Mouse (Mus musculus) CH12.LX (cell line): Measurements from ENCODE around the gene Hist2h2aa2.

Experiments
- CHD2 ChIP-seq: IDR thresholded peaks from 2 replicates; pipeline ENCODE4 v1.6.1; 2011; ENCODE audit warnings: low read length, improper control_type of control experiment
- CTCF ChIP-seq, 2 experiments: IDR thresholded peaks in 1 of 2; conservative IDR thresholded peaks in 1 of 2; 2 replicates each; pipeline ENCODE4 v1.5.1; 2011 to 2012; ENCODE audit warnings: low read depth in 2 of 2, low read length in 2 of 2, improper control_type of control experiment in 1 of 2, inconsistent platforms in 1 of 2, mild to moderate bottlenecking in 1 of 2, moderate library complexity in 1 of 2
- EP300 ChIP-seq: IDR thresholded peaks from 2 replicates; pipeline ENCODE4 v1.6.1; 2011; ENCODE audit warnings: low read length, improper control_type of control experiment
- JUN ChIP-seq: IDR thresholded peaks from 2 replicates; pipeline ENCODE4 v1.6.1; 2011; ENCODE audit warnings: low read depth, mild to moderate bottlenecking, low read length, improper control_type of control experiment, moderate library complexity; ENCODE audit not compliant: insufficient read depth
- JUND ChIP-seq: conservative IDR thresholded peaks from 2 replicates; pipeline ENCODE4 v1.6.1; 2011; ENCODE audit warnings: low read depth, low read length, improper control_type of control experiment
- MAX ChIP-seq: IDR thresholded peaks from 2 replicates; pipeline ENCODE4 v1.6.1; 2011; ENCODE audit warnings: low read length, improper control_type of control experiment
- MXI1 ChIP-seq: IDR thresholded peaks from 2 replicates; pipeline ENCODE4 v1.6.1; 2011; ENCODE audit warnings: mild to moderate bottlenecking, low read depth, low read length, improper control_type of control experiment
- MYC ChIP-seq: IDR thresholded peaks from 2 replicates; pipeline ENCODE4 v1.6.1; 2011; ENCODE audit warnings: low read depth, mild to moderate bottlenecking, improper control_type of control experiment, low read length
- POLR2A ChIP-seq: IDR thresholded peaks from 2 replicates; pipeline ENCODE4 v1.6.1; 2011; ENCODE audit warnings: low read depth, mild to moderate bottlenecking, improper control_type of control experiment, low read length
- RAD21 ChIP-seq: IDR thresholded peaks from 2 replicates; pipeline ENCODE4 v1.6.1; 2011; ENCODE audit warnings: low read depth, mild to moderate bottlenecking, low read length, improper control_type of control experiment, moderate library complexity
- SIN3A ChIP-seq: IDR thresholded peaks from 2 replicates; pipeline ENCODE4 v1.6.1; 2012; ENCODE audit warnings: low read length, improper control_type of control experiment, inconsistent platforms
- UBTF ChIP-seq: IDR thresholded peaks from 2 replicates; pipeline ENCODE4 v1.6.1; 2012; ENCODE audit warnings: low read depth, mild to moderate bottlenecking, inconsistent platforms, low read length, improper control_type of control experiment, moderate library complexity
- ZC3H11A ChIP-seq: IDR thresholded peaks from 2 replicates; pipeline ENCODE4 v1.6.1; 2012; ENCODE audit warnings: low read depth, mild to moderate bottlenecking, inconsistent platforms, low read length, improper control_type of control experiment

GRCm38 (mm10) chr3:96220765-96221639, 19.1 kb downstream of the Hist2h2aa2 start, which contains the start of the genes Hist2h2ac and Hist2h2be:
- TF ChIP-seq EP300 = 0 out of 2 replicates have a peak, but pooled peaks have one; percentile 35
- TF ChIP-seq POLR2A = peak; percentile 86
- peak; percentile 92 for TF ChIP-seq MXI1
- TF ChIP-seq CTCF (conservative IDR thresholded peaks at IDR 0.05 in 1 of 2, IDR thresholded peaks at IDR 0.05 in 1 of 2; ENCODE audit: low read depth in 2 of 2, low read length in 2 of 2) = no peak
- TF ChIP-seq MYC = 0 out of 2 replicates have a peak, but pooled peaks have one; percentile 18
- 0 out of 2 replicates have a peak, but pooled peaks have one; percentile 24 for TF ChIP-seq CHD2
- TF ChIP-seq UBTF = peak; percentile 86
- peak; percentile 61 for TF ChIP-seq MAX
- no peak for TF ChIP-seq JUND
- TF ChIP-seq SIN3A = 0 out of 2 replicates have a peak, but pooled peaks have one; percentile 40
- TF ChIP-seq RAD21 = no peak
- no peak for TF ChIP-seq ZC3H11A
- no peak for TF ChIP-seq JUN
